Mouse (Mus musculus): ENCODE results near the gene Tnnt3. TPM values are rescaled to one million over a fixed set of nuclear protein-coding genes. Genes with fewer than 3 reads are reported as not detected.

The Tnnt3 gene
- polyA plus RNA-seq, 2 experiments = 114 to 183 TPM

- H3K27me3 ChIP-seq (ENCODE audit: control insufficient read depth, insufficient read depth, low read length) = no peaks in the 10 kb centered on the region
- H3K9me3 ChIP-seq (ENCODE audit: control insufficient read depth, low read length) = no peaks in the 10 kb centered on the region
- no peak overlapping the region for H3K4me2 ChIP-seq (replicated peaks; ENCODE audit: low read depth, low read length, severe bottlenecking)
- H3K9ac ChIP-seq (ENCODE audit: low read depth, low read length, severe bottlenecking) = no peak overlapping the region
- no peak overlapping the region for H3K4me3 ChIP-seq (replicated peaks; ENCODE audit: low read length)
- no peak for TF ChIP-seq POLR2A (IDR thresholded peaks at IDR 0.05; ENCODE audit: borderline replicate concordance, extremely low read depth, insufficient read depth, insufficient read length)
- DNase-seq (ENCODE audit: low spot score) (no peak), ATAC-seq (ENCODE audit: low FRiP score, low read depth) (no peak)
- H3K27ac ChIP-seq (replicated peaks; ENCODE audit: low read depth, low read length) = no peak overlapping the region
- H3K36me3 ChIP-seq (ENCODE audit: control insufficient read depth, insufficient read depth, low read length) = no peaks in the 10 kb centered on the region
- peaks cover 30% of the 10 kb centered on the region for H3K4me1 ChIP-seq (ENCODE audit: control insufficient read depth, insufficient read depth, low read length)
- 90% methylated on average over 2 of the region's 2 CpGs for WGBS
Measured at GRCm38 (mm10) chr7:142461446-142461845, 37.2 kb upstream of the Tnnt3 start.

DNA sequence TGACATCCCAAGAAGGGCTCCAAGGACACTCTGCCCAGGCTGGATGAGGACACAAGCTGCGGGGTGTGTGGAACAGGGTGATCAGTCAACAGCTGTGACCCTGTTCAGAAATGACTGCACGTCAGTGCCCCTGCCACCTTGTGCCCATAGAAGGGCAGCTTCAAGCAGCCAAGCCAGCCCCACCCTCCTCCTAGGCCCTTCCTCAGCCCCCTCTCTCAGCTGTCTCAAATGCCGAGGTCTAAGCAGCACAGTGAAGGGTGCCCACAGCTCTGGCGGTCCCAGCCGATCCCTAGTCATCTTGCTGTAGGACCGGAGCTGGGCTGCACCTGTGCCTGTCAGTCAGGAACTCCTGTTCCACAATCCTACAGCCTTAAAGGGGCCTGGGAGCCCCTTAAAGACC, 36.4 kb upstream of the Tnnt3 start:
- WGBS = 77% methylated on average over 6 of the region's 6 CpGs
- Histone ChIP-seq H3K4me2 (replicated peaks; ENCODE audit: low read depth, low read length, severe bottlenecking) (no peak overlapping the region), H3K4me3 (replicated peaks; ENCODE audit: low read length) (no peak overlapping the region), H3K9ac (ENCODE audit: low read depth, low read length, severe bottlenecking) (no peak overlapping the region), H3K9me3 (ENCODE audit: control insufficient read depth, low read length) (no peaks in the 10 kb centered on the region), H3K4me1 (ENCODE audit: control insufficient read depth, insufficient read depth, low read length) (peaks cover 24% of the 10 kb centered on the region), H3K27me3 (ENCODE audit: control insufficient read depth, insufficient read depth, low read length) (no peaks in the 10 kb centered on the region), H3K27ac (replicated peaks; ENCODE audit: low read depth, low read length) (no peak overlapping the region), H3K36me3 (ENCODE audit: control insufficient read depth, insufficient read depth, low read length) (no peaks in the 10 kb centered on the region)
- TF ChIP-seq POLR2A (IDR thresholded peaks at IDR 0.05; ENCODE audit: borderline replicate concordance, extremely low read depth, insufficient read depth, insufficient read length) = no peak
- ATAC-seq (ENCODE audit: low FRiP score, low read depth) (peak; percentile 56), DNase-seq (ENCODE audit: low spot score) (peak; percentile 35)

GRCm38 (mm10) chr7:142462594-142463078, 36.0 kb upstream of the Tnnt3 start:
- no peak for ATAC-seq (ENCODE audit: low FRiP score, low read depth)
- Histone ChIP-seq H3K4me3 (replicated peaks; ENCODE audit: low read length) (no peak overlapping the region), H3K27me3 (ENCODE audit: control insufficient read depth, insufficient read depth, low read length) (no peaks in the 10 kb centered on the region), H3K27ac (replicated peaks; ENCODE audit: low read depth, low read length) (no peak overlapping the region), H3K4me2 (replicated peaks; ENCODE audit: low read depth, low read length, severe bottlenecking) (no peak overlapping the region), H3K36me3 (ENCODE audit: control insufficient read depth, insufficient read depth, low read length) (no peaks in the 10 kb centered on the region), H3K9me3 (ENCODE audit: control insufficient read depth, low read length) (no peaks in the 10 kb centered on the region), H3K4me1 (ENCODE audit: control insufficient read depth, insufficient read depth, low read length) (peaks cover 19% of the 10 kb centered on the region), H3K9ac (ENCODE audit: low read depth, low read length, severe bottlenecking) (no peak overlapping the region)
- no peak for TF ChIP-seq POLR2A (IDR thresholded peaks at IDR 0.05; ENCODE audit: borderline replicate concordance, extremely low read depth, insufficient read depth, insufficient read length)
- no peak for DNase-seq (ENCODE audit: low spot score)
- 65% methylated on average over 4 of the region's 4 CpGs for WGBS

GRCm38 (mm10) chr7:142470171-142470691, 28.4 kb upstream of the Tnnt3 start:
- 78% methylated on average over 7 of the region's 7 CpGs for whole genome bisulfite sequencing
- Histone ChIP-seq H3K9ac (ENCODE audit: low read depth, low read length, severe bottlenecking) (no peak overlapping the region), H3K27ac (replicated peaks; ENCODE audit: low read depth, low read length) (peak overlapping the region; percentile 83; the same call in 1 of the 2 replicates), H3K9me3 (ENCODE audit: control insufficient read depth, low read length) (no peaks in the 10 kb centered on the region), H3K36me3 (ENCODE audit: control insufficient read depth, insufficient read depth, low read length) (no peaks in the 10 kb centered on the region), H3K4me3 (replicated peaks; ENCODE audit: low read length) (no peak overlapping the region), H3K27me3 (ENCODE audit: control insufficient read depth, insufficient read depth, low read length) (no peaks in the 10 kb centered on the region), H3K4me2 (replicated peaks; ENCODE audit: low read depth, low read length, severe bottlenecking) (no peak overlapping the region), H3K4me1 (ENCODE audit: control insufficient read depth, insufficient read depth, low read length) (peaks cover 43% of the 10 kb centered on the region)
- no peak for DNase-seq (ENCODE audit: low spot score)
- TF ChIP-seq POLR2A (IDR thresholded peaks at IDR 0.05; ENCODE audit: borderline replicate concordance, extremely low read depth, insufficient read depth, insufficient read length) = no peak
- no peak for ATAC-seq (ENCODE audit: low FRiP score, low read depth)

DNA sequence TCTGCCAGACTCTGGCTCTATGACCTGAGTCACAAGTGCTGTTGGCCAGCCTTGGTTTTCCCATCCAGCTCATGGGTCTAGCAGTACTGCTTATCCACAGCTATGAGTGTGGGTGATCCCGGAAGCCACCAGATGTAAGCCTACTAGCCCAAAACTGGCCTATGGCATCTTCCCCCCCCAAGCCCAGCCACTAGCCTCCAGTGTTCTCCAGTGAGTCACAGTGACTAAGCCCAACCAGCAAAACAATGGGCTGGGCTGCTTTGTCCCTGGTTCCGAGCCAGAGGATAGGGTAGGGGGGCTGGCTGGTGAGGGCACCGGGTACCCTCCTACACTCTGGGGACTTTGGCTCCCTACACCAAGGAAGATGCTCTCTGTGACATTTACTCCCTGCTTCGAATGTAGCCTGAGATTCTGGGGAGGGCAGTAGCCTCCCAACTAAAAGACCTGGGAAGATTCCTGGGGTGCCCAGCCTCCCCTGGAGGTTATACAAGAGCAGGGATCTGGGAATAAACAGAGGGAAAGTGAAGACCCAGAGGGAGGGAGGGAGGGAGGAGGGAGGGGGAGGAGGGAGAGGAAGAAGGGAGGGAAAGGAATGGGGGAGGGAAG, 27.7 kb upstream of the Tnnt3 start:
- Histone ChIP-seq H3K4me3 (replicated peaks; ENCODE audit: low read length) (no peak overlapping the region), H3K27ac (replicated peaks; ENCODE audit: low read depth, low read length) (peak overlapping the region; percentile 83; the same call in 1 of the 2 replicates), H3K4me1 (ENCODE audit: control insufficient read depth, insufficient read depth, low read length) (peaks cover 43% of the 10 kb centered on the region), H3K4me2 (replicated peaks; ENCODE audit: low read depth, low read length, severe bottlenecking) (no peak overlapping the region), H3K9ac (ENCODE audit: low read depth, low read length, severe bottlenecking) (no peak overlapping the region), H3K9me3 (ENCODE audit: control insufficient read depth, low read length) (no peaks in the 10 kb centered on the region), H3K27me3 (ENCODE audit: control insufficient read depth, insufficient read depth, low read length) (no peaks in the 10 kb centered on the region), H3K36me3 (ENCODE audit: control insufficient read depth, insufficient read depth, low read length) (no peaks in the 10 kb centered on the region)
- no peak for TF ChIP-seq POLR2A (IDR thresholded peaks at IDR 0.05; ENCODE audit: borderline replicate concordance, extremely low read depth, insufficient read depth, insufficient read length)
- WGBS = 12% methylated on average over 4 of the region's 4 CpGs
- ATAC-seq (ENCODE audit: low FRiP score, low read depth) (peak; percentile 67), DNase-seq (ENCODE audit: low spot score) (peak; percentile 81)

Measured in limb, embryonic 14.5 days (tissue).